Mouse (Mus musculus): ENCODE measurements around the gene Tmed4. TPM values are rescaled to one million over a fixed set of nuclear protein-coding genes. Genes with fewer than 3 reads are reported as not detected.
A peak's percentile ranks its signal among the peaks of the same experiment; 100 is the strongest.

Gene Tmed4
- polyA plus RNA-seq, 1 experiment from 2014 or later: 157 TPM

GRCm38 (mm10) chr11:6302793-6303192 is 28.1 kb upstream of the Tmed4 start:
- H3K4me2 ChIP-seq (ENCODE audit: low read length): no peak overlapping the region
- H3K9me3 ChIP-seq (ENCODE audit: control insufficient read depth, low read length): no peaks in the 10 kb centered on the region
- no peak for ATAC-seq
- H3K9ac ChIP-seq (replicated peaks; ENCODE audit: low read depth, low read length): no peak overlapping the region
- H3K27me3 ChIP-seq (replicated peaks; ENCODE audit: control insufficient read depth, insufficient read depth, low read length): no peaks in the 10 kb centered on the region
- no peak overlapping the region for H3K4me3 ChIP-seq (replicated peaks; ENCODE audit: low read length)
- H3K27ac ChIP-seq (ENCODE audit: low read length): no peak overlapping the region
- H3K4me1 ChIP-seq (replicated peaks; ENCODE audit: control insufficient read depth, insufficient read depth, low read length): no peaks in the 10 kb centered on the region
- H3K36me3 ChIP-seq (ENCODE audit: control insufficient read depth, insufficient read depth): peaks cover 15% of the 10 kb centered on the region
- 96% methylated on average over 2 of the region's 2 CpGs for WGBS

GRCm38 (mm10) chr11:6299435-6299834 is 24.8 kb upstream of the Tmed4 start:
- Histone ChIP-seq H3K36me3 (ENCODE audit: control insufficient read depth, insufficient read depth) (peaks cover 17% of the 10 kb centered on the region), H3K27me3 (replicated peaks; ENCODE audit: control insufficient read depth, insufficient read depth, low read length) (no peaks in the 10 kb centered on the region), H3K9ac (replicated peaks; ENCODE audit: low read depth, low read length) (no peak overlapping the region), H3K4me2 (ENCODE audit: low read length) (no peak overlapping the region), H3K4me3 (replicated peaks; ENCODE audit: low read length) (no peak overlapping the region), H3K9me3 (ENCODE audit: control insufficient read depth, low read length) (no peaks in the 10 kb centered on the region), H3K4me1 (replicated peaks; ENCODE audit: control insufficient read depth, insufficient read depth, low read length) (no peaks in the 10 kb centered on the region), H3K27ac (ENCODE audit: low read length) (no peak overlapping the region)
- ATAC-seq: no peak
- WGBS: 92% methylated on average over 2 of the region's 2 CpGs

- Histone ChIP-seq H3K36me3 (ENCODE audit: control insufficient read depth, insufficient read depth) (peaks cover 12% of the 10 kb centered on the region), H3K27ac (ENCODE audit: low read length) (no peak overlapping the region), H3K4me2 (ENCODE audit: low read length) (no peak overlapping the region), H3K27me3 (replicated peaks; ENCODE audit: control insufficient read depth, insufficient read depth, low read length) (no peaks in the 10 kb centered on the region), H3K9me3 (ENCODE audit: control insufficient read depth, low read length) (no peaks in the 10 kb centered on the region), H3K4me1 (replicated peaks; ENCODE audit: control insufficient read depth, insufficient read depth, low read length) (peaks cover 9% of the 10 kb centered on the region), H3K9ac (replicated peaks; ENCODE audit: low read depth, low read length) (no peak overlapping the region), H3K4me3 (replicated peaks; ENCODE audit: low read length) (no peak overlapping the region)
- no peak for ATAC-seq
Observed at GRCm38 (mm10) chr11:6296077-6296476, 21.4 kb upstream of the Tmed4 start.

- Histone ChIP-seq H3K27ac (ENCODE audit: low read length) (no peak overlapping the region), H3K4me3 (replicated peaks; ENCODE audit: low read length) (no peak overlapping the region), H3K4me2 (ENCODE audit: low read length) (no peak overlapping the region), H3K36me3 (ENCODE audit: control insufficient read depth, insufficient read depth) (peaks cover 12% of the 10 kb centered on the region), H3K27me3 (replicated peaks; ENCODE audit: control insufficient read depth, insufficient read depth, low read length) (no peaks in the 10 kb centered on the region), H3K9ac (replicated peaks; ENCODE audit: low read depth, low read length) (no peak overlapping the region), H3K9me3 (ENCODE audit: control insufficient read depth, low read length) (no peaks in the 10 kb centered on the region), H3K4me1 (replicated peaks; ENCODE audit: control insufficient read depth, insufficient read depth, low read length) (peaks cover 11% of the 10 kb centered on the region)
- 93% methylated on average over 4 of the region's 4 CpGs for whole genome bisulfite sequencing
- ATAC-seq: no peak
Observed at GRCm38 (mm10) chr11:6294632-6295031, 20.0 kb upstream of the Tmed4 start.

GRCm38 (mm10) chr11:6293601-6294000 is 18.9 kb upstream of the Tmed4 start:
- no peak overlapping the region for H3K4me3 ChIP-seq (replicated peaks; ENCODE audit: low read length)
- H3K4me1 ChIP-seq (replicated peaks; ENCODE audit: control insufficient read depth, insufficient read depth, low read length): peaks cover 11% of the 10 kb centered on the region
- no peak for ATAC-seq
- no peaks in the 10 kb centered on the region for H3K9me3 ChIP-seq (ENCODE audit: control insufficient read depth, low read length)
- H3K27ac ChIP-seq (ENCODE audit: low read length): no peak overlapping the region
- no peak overlapping the region for H3K4me2 ChIP-seq (ENCODE audit: low read length)
- no peaks in the 10 kb centered on the region for H3K27me3 ChIP-seq (replicated peaks; ENCODE audit: control insufficient read depth, insufficient read depth, low read length)
- no peak overlapping the region for H3K9ac ChIP-seq (replicated peaks; ENCODE audit: low read depth, low read length)
- 92% methylated on average over 2 of the region's 2 CpGs for WGBS
- peaks cover 9% of the 10 kb centered on the region for H3K36me3 ChIP-seq (ENCODE audit: control insufficient read depth, insufficient read depth)

GRCm38 (mm10) chr11:6292988-6293349 is 18.3 kb upstream of the Tmed4 start:
- H3K4me1 ChIP-seq (replicated peaks; ENCODE audit: control insufficient read depth, insufficient read depth, low read length): peaks cover 11% of the 10 kb centered on the region
- H3K27me3 ChIP-seq (replicated peaks; ENCODE audit: control insufficient read depth, insufficient read depth, low read length): no peaks in the 10 kb centered on the region
- no peak overlapping the region for H3K27ac ChIP-seq (ENCODE audit: low read length)
- peak overlapping the region; percentile 49 for H3K4me2 ChIP-seq (ENCODE audit: low read length)
- 97% methylated on average over 4 of the region's 4 CpGs for WGBS
- no peak for ATAC-seq
- no peaks in the 10 kb centered on the region for H3K9me3 ChIP-seq (ENCODE audit: control insufficient read depth, low read length)
- H3K9ac ChIP-seq (replicated peaks; ENCODE audit: low read depth, low read length): no peak overlapping the region
- H3K36me3 ChIP-seq (ENCODE audit: control insufficient read depth, insufficient read depth): peaks cover 3% of the 10 kb centered on the region
- no peak overlapping the region for H3K4me3 ChIP-seq (replicated peaks; ENCODE audit: low read length)

GRCm38 (mm10) chr11:6292116-6292987 is 17.7 kb upstream of the Tmed4 start:
- H3K4me1 ChIP-seq (replicated peaks; ENCODE audit: control insufficient read depth, insufficient read depth, low read length): peaks cover 11% of the 10 kb centered on the region
- no peaks in the 10 kb centered on the region; the same call in 1 of the 2 replicates for H3K36me3 ChIP-seq (ENCODE audit: control insufficient read depth, insufficient read depth)
- H3K4me3 ChIP-seq (replicated peaks; ENCODE audit: low read length): peak overlapping the region; percentile 90
- H3K9ac ChIP-seq (replicated peaks; ENCODE audit: low read depth, low read length): peak overlapping the region; percentile 72
- H3K9me3 ChIP-seq (ENCODE audit: control insufficient read depth, low read length): no peaks in the 10 kb centered on the region
- no peaks in the 10 kb centered on the region for H3K27me3 ChIP-seq (replicated peaks; ENCODE audit: control insufficient read depth, insufficient read depth, low read length)
- H3K27ac ChIP-seq (ENCODE audit: low read length): peak overlapping the region; percentile 90
- peak; percentile 55 for ATAC-seq
- 19% methylated on average over 33 of the region's 33 CpGs for WGBS
- peak overlapping the region; percentile 49 for H3K4me2 ChIP-seq (ENCODE audit: low read length)

GRCm38 (mm10) chr11:6291401-6292115 is 16.9 kb upstream of the Tmed4 start, which contains the start of gene Ogdh:
Gene Ogdh, plus strand, starts transcription at chr11:6291633.
- no peaks in the 10 kb centered on the region for H3K27me3 ChIP-seq (replicated peaks; ENCODE audit: control insufficient read depth, insufficient read depth, low read length)
- H3K9ac ChIP-seq (replicated peaks; ENCODE audit: low read depth, low read length): peak within 1 kb of the TSS; percentile 72
- no peaks in the 10 kb centered on the region for H3K36me3 ChIP-seq (ENCODE audit: control insufficient read depth, insufficient read depth)
- under 1% methylated on average over 77 of the region's 77 CpGs for WGBS
- H3K4me2 ChIP-seq (ENCODE audit: low read length): peak within 1 kb of the TSS; percentile 49
- ATAC-seq: peak; percentile 97
- H3K4me1 ChIP-seq (replicated peaks; ENCODE audit: control insufficient read depth, insufficient read depth, low read length): peaks cover 11% of the 10 kb centered on the region
- H3K4me3 ChIP-seq (replicated peaks; ENCODE audit: low read length): peak within 1 kb of the TSS; percentile 90
- H3K9me3 ChIP-seq (ENCODE audit: control insufficient read depth, low read length): no peaks in the 10 kb centered on the region
- H3K27ac ChIP-seq (ENCODE audit: low read length): peak within 1 kb of the TSS; percentile 90

GRCm38 (mm10) chr11:6290883-6291282 is 16.2 kb upstream of the Tmed4 start:
- 27% methylated on average over 3 of the region's 3 CpGs for WGBS
- Histone ChIP-seq H3K36me3 (ENCODE audit: control insufficient read depth, insufficient read depth) (no peaks in the 10 kb centered on the region), H3K27ac (ENCODE audit: low read length) (peak overlapping the region; percentile 90; the same call in 1 of the 2 replicates), H3K27me3 (replicated peaks; ENCODE audit: control insufficient read depth, insufficient read depth, low read length) (no peaks in the 10 kb centered on the region), H3K9me3 (ENCODE audit: control insufficient read depth, low read length) (no peaks in the 10 kb centered on the region), H3K4me3 (replicated peaks; ENCODE audit: low read length) (peak overlapping the region; percentile 90), H3K4me1 (replicated peaks; ENCODE audit: control insufficient read depth, insufficient read depth, low read length) (peaks cover 11% of the 10 kb centered on the region), H3K9ac (replicated peaks; ENCODE audit: low read depth, low read length) (peak overlapping the region; percentile 72), H3K4me2 (ENCODE audit: low read length) (peak overlapping the region; percentile 49)
- no peak for ATAC-seq

All from forebrain, embryonic 16.5 days (tissue).